In genomic region chr11:114239311-114239803, GRCm38 (mm10) we compare ENCODE assay signal across 10 mouse cellular contexts.
DNase-seq lines count a peak whose midpoint lies in the region; ATAC-seq and TF ChIP-seq lines count a peak whose summit lies in the region.
"Had no signal": no experiment of that assay in that cellular context is flagged by ENCODE, and none has a peak within 500 bp of the region (broad histone marks: within the 10 kb centered on the region; RNA-seq: fewer than 3 reads in every experiment).

No protein-coding gene starts in this region.

- peak; percentile 89 for DNase-seq in brain, embryonic 14.5 days (ENCODE audit: low read depth)
- no peak for DNase-seq in hindbrain, embryonic 14.5 days (ENCODE audit: low spot score)
- no peak for DNase-seq in spleen, adult 12 weeks (ENCODE audit: low spot score)
- no peak for DNase-seq in layer of hippocampus, adult 18-20 months (ENCODE audit: low spot score in 2 of 2)
- no peak for DNase-seq in left cerebral cortex, adult 11 months (ENCODE audit: low spot score)

- no peak for TF ChIP-seq CTCF in brain, embryonic 14.5 days (IDR thresholded peaks at IDR 0.05; ENCODE audit: borderline replicate concordance, extremely low read depth, insufficient read depth, insufficient read length)

- no peak overlapping the region for H3K4me3 ChIP-seq in embryonic facial prominence, embryonic 15.5 days (replicated peaks)
- H3K4me3 ChIP-seq in hindbrain, embryonic 14.5 days (replicated peaks; ENCODE audit: low read length): no peak overlapping the region
- no peak overlapping the region for H3K4me3 ChIP-seq in midbrain, embryonic 16.5 days (ENCODE audit: low read depth, low read length)
- H3K4me3 ChIP-seq: heart, embryonic 13.5 days had no signal

- 8% methylated on average over 8 of the region's 8 CpGs for WGBS in embryonic facial prominence, embryonic 15.5 days
- 9% methylated on average over 8 of the region's 8 CpGs for WGBS in hindbrain, embryonic 14.5 days
- 6% methylated on average over 8 of the region's 8 CpGs for WGBS in midbrain, embryonic 16.5 days

- H3K36me3 ChIP-seq in embryonic facial prominence, embryonic 15.5 days: no peaks in the 10 kb centered on the region
- H3K36me3 ChIP-seq in hindbrain, embryonic 14.5 days (replicated peaks; ENCODE audit: control insufficient read depth, insufficient read depth): no peaks in the 10 kb centered on the region
- no peaks in the 10 kb centered on the region for H3K36me3 ChIP-seq in midbrain, embryonic 16.5 days (ENCODE audit: control insufficient read depth, insufficient read depth, low read length)
- H3K36me3 ChIP-seq: heart, embryonic 13.5 days had no signal

- ATAC-seq in embryonic facial prominence, embryonic 15.5 days (ENCODE audit: insufficient number of reproducible peaks, low FRiP score, low TSS enrichment, low read depth): peak; percentile 78
- 0 out of 2 replicates have a peak, but pooled peaks have one; percentile 48 for ATAC-seq in hindbrain, embryonic 14.5 days (ENCODE audit: low FRiP score)
- peak; percentile 84 for ATAC-seq in midbrain, embryonic 16.5 days
- ATAC-seq: intestine, embryonic 16.5 days had no signal

- H3K4me1 ChIP-seq in embryonic facial prominence, embryonic 15.5 days: peaks cover 14% of the 10 kb centered on the region
- H3K4me1 ChIP-seq in hindbrain, embryonic 14.5 days (replicated peaks; ENCODE audit: control insufficient read depth, insufficient read depth, low read length): peaks cover 12% of the 10 kb centered on the region
- peaks cover 10% of the 10 kb centered on the region; the same call in 1 of the 2 replicates for H3K4me1 ChIP-seq in midbrain, embryonic 16.5 days (ENCODE audit: control insufficient read depth, insufficient read depth, low read length)
- H3K4me1 ChIP-seq: heart, embryonic 13.5 days had no signal

- no peak overlapping the region for H3K9ac ChIP-seq in embryonic facial prominence, embryonic 15.5 days
- H3K9ac ChIP-seq in hindbrain, embryonic 14.5 days: no peak overlapping the region
- peak overlapping the region; percentile 38; the same call in 1 of the 2 replicates for H3K9ac ChIP-seq in midbrain, embryonic 16.5 days (ENCODE audit: low read depth, low read length)
- H3K9ac ChIP-seq: heart, embryonic 13.5 days; liver, embryonic 14.5 days had no signal

- H3K27me3 ChIP-seq in embryonic facial prominence, embryonic 15.5 days: no peaks in the 10 kb centered on the region
- no peaks in the 10 kb centered on the region for H3K27me3 ChIP-seq in hindbrain, embryonic 14.5 days (ENCODE audit: control insufficient read depth, insufficient read depth, low read length)
- no peaks in the 10 kb centered on the region; the same call in 1 of the 2 replicates for H3K27me3 ChIP-seq in midbrain, embryonic 16.5 days (ENCODE audit: control insufficient read depth, insufficient read depth, low read depth, low read length)

- no peak overlapping the region for H3K27ac ChIP-seq in embryonic facial prominence, embryonic 15.5 days (replicated peaks)
- peak overlapping the region; percentile 43; the same call in 1 of the 2 replicates for H3K27ac ChIP-seq in hindbrain, embryonic 14.5 days
- peak overlapping the region; percentile 34; the same call in 1 of the 2 replicates for H3K27ac ChIP-seq in midbrain, embryonic 16.5 days (ENCODE audit: low read length)
- H3K27ac ChIP-seq: heart, embryonic 13.5 days; liver, embryonic 14.5 days had no signal

- no peaks in the 10 kb centered on the region for H3K9me3 ChIP-seq in embryonic facial prominence, embryonic 15.5 days (replicated peaks)
- no peaks in the 10 kb centered on the region for H3K9me3 ChIP-seq in hindbrain, embryonic 14.5 days (ENCODE audit: control insufficient read depth, low read length)
- H3K9me3 ChIP-seq in midbrain, embryonic 16.5 days (replicated peaks; ENCODE audit: control insufficient read depth, low read length, poor library complexity, severe bottlenecking): no peaks in the 10 kb centered on the region
- H3K9me3 ChIP-seq: heart, embryonic 13.5 days had no signal

- H3K4me2 ChIP-seq in embryonic facial prominence, embryonic 15.5 days (replicated peaks): no peak overlapping the region
- H3K4me2 ChIP-seq in hindbrain, embryonic 14.5 days (replicated peaks): no peak overlapping the region
- H3K4me2 ChIP-seq in midbrain, embryonic 16.5 days (ENCODE audit: low read length): no peak overlapping the region
- H3K4me2 ChIP-seq: heart, embryonic 13.5 days had no signal

- TF ChIP-seq POLR2A in brain, embryonic 14.5 days (IDR thresholded peaks at IDR 0.05; ENCODE audit: borderline replicate concordance, extremely low read depth, insufficient read depth, insufficient read length, poor library complexity, severe bottlenecking): no peak
